ENCODE assay signal across 25 mouse cellular contexts in genomic region chr5:8872979-8873915, GRCm38 (mm10). TPM values are rescaled to one million over a fixed set of nuclear protein-coding genes. Genes with fewer than 3 reads are reported as not detected.
DNase-seq lines count a peak whose midpoint lies in the region; ATAC-seq and TF ChIP-seq lines count a peak whose summit lies in the region.
"Had no signal": no experiment of that assay in that cellular context is flagged by ENCODE, and none has a peak within 500 bp of the region (broad histone marks: within the 10 kb centered on the region; RNA-seq: fewer than 3 reads in every experiment).

No protein-coding gene starts in this region.

- WGBS in liver, embryonic 14.5 days (ENCODE audit: insufficient replicate concordance), result 68% methylated on average over 6 of the region's 6 CpGs
- WGBS in liver, postnatal 0 days (ENCODE audit: insufficient replicate concordance), result 64% methylated on average over 6 of the region's 6 CpGs

- no peak overlapping the region for H3K27ac ChIP-seq in liver, embryonic 14.5 days
- peak overlapping the region; percentile 85 for H3K27ac ChIP-seq in liver, postnatal 0 days (ENCODE audit: low read depth)
- H3K27ac ChIP-seq: embryonic facial prominence, embryonic 10.5 days; embryonic facial prominence, embryonic 13.5 days; forebrain, embryonic 12.5 days; forebrain, embryonic 15.5 days; hindbrain, embryonic 12.5 days; hindbrain, embryonic 15.5 days had no signal

- 0 out of 2 replicates have a peak, but pooled peaks have one; percentile 28 for ATAC-seq in liver, embryonic 14.5 days (ENCODE audit: insufficient read depth)
- peak; percentile 89 for ATAC-seq in liver, postnatal 0 days
- no peak for ATAC-seq in megakaryocyte, adult 5-6 weeks (ENCODE audit: poor library complexity, severe bottlenecking)
- ATAC-seq: forebrain, embryonic 15.5 days had no signal

- no peak overlapping the region for H3K9ac ChIP-seq in liver, embryonic 14.5 days (replicated peaks)
- no peak overlapping the region for H3K9ac ChIP-seq in liver, postnatal 0 days (replicated peaks)
- H3K9ac ChIP-seq: embryonic facial prominence, embryonic 13.5 days; forebrain, embryonic 12.5 days; forebrain, embryonic 15.5 days; hindbrain, embryonic 12.5 days; hindbrain, embryonic 15.5 days had no signal

- no peaks in the 10 kb centered on the region for H3K36me3 ChIP-seq in liver, embryonic 14.5 days (replicated peaks; ENCODE audit: control insufficient read depth, insufficient read depth, low read depth)
- H3K36me3 ChIP-seq in liver, postnatal 0 days (replicated peaks; ENCODE audit: insufficient read depth, low read length), result no peaks in the 10 kb centered on the region
- H3K36me3 ChIP-seq: embryonic facial prominence, embryonic 10.5 days; embryonic facial prominence, embryonic 13.5 days; forebrain, embryonic 12.5 days; forebrain, embryonic 15.5 days; G1E; hindbrain, embryonic 12.5 days; hindbrain, embryonic 15.5 days had no signal

- no peak for TF ChIP-seq CTCF in liver, embryonic 14.5 days (IDR thresholded peaks at IDR 0.05; ENCODE audit: low read depth)
- no peak for TF ChIP-seq CTCF in liver, postnatal 0 days (IDR thresholded peaks at IDR 0.05; ENCODE audit: low read depth)

- no peak for TF ChIP-seq EP300 in liver, embryonic 14.5 days (IDR thresholded peaks at IDR 0.05; ENCODE audit: low read depth)
- 0 out of 2 replicates have a peak, but pooled peaks have one; percentile 17 for TF ChIP-seq EP300 in liver, postnatal 0 days (IDR thresholded peaks at IDR 0.05; ENCODE audit: low read depth)

- no peaks in the 10 kb centered on the region for H3K9me3 ChIP-seq in liver, embryonic 14.5 days (ENCODE audit: control insufficient read depth, low read length)
- H3K9me3 ChIP-seq in liver, postnatal 0 days (ENCODE audit: low read length), result no peaks in the 10 kb centered on the region
- H3K9me3 ChIP-seq: embryonic facial prominence, embryonic 10.5 days; embryonic facial prominence, embryonic 13.5 days; forebrain, embryonic 12.5 days; forebrain, embryonic 15.5 days; G1E; hindbrain, embryonic 12.5 days; hindbrain, embryonic 15.5 days had no signal

- peaks cover 0 to 3% of the 10 kb centered on the region in 2 experiments; a peak in 1 of 4 replicates for H3K4me1 ChIP-seq in liver, embryonic 14.5 days (replicated peaks; ENCODE audit: control insufficient read depth in 2 of 2, insufficient read depth in 2 of 2, low read length in 1 of 2)
- H3K4me1 ChIP-seq in liver, postnatal 0 days (ENCODE audit: insufficient read depth), result peaks cover 6% of the 10 kb centered on the region; the same call in 1 of the 2 replicates
- H3K4me1 ChIP-seq: embryonic facial prominence, embryonic 10.5 days; embryonic facial prominence, embryonic 13.5 days; forebrain, embryonic 15.5 days; hindbrain, embryonic 12.5 days; hindbrain, embryonic 15.5 days had no signal

- DNase-seq in heart, adult 11 months, result peak; percentile 36
- DNase-seq in heart, adult 18-20 months, result no peak
- peak; percentile 16 for DNase-seq in adipocyte (ENCODE audit: low spot score)
- DNase-seq in liver, embryonic 14.5 days (ENCODE audit: low read depth in 3 of 3, low spot score in 3 of 3), result no peak
- peak; percentile 61 for DNase-seq in liver, postnatal 0 days
- DNase-seq in MN1 (ENCODE audit: low spot score), result no peak
- DNase-seq: adrenal gland, adult 8-10 months; B cell, adult 2 months; cerebellum, adult 11 months; cerebellum, adult 2 months; cerebellum, adult 9-11 months; cerebellum, postnatal 25 days; embryo, embryonic 11 days; gastrocnemius, postnatal 25 days had no signal

- H3K4me3 ChIP-seq in liver, embryonic 14.5 days (ENCODE audit: insufficient read depth in 1 of 2, low read depth in 2 of 2, low read length in 2 of 2), result no peak overlapping the region
- no peak overlapping the region for H3K4me3 ChIP-seq in liver, postnatal 0 days (ENCODE audit: low read depth, low read length)
- H3K4me3 ChIP-seq: embryonic facial prominence, embryonic 10.5 days; embryonic facial prominence, embryonic 13.5 days; erythroblast, embryonic 14.5 days; forebrain, embryonic 12.5 days; forebrain, embryonic 15.5 days; hindbrain, embryonic 12.5 days; hindbrain, embryonic 15.5 days had no signal

- H3K4me2 ChIP-seq in liver, embryonic 14.5 days (ENCODE audit: low read depth), result no peak overlapping the region
- H3K4me2 ChIP-seq in liver, postnatal 0 days (ENCODE audit: low read depth, low read length), result no peak overlapping the region
- H3K4me2 ChIP-seq: embryonic facial prominence, embryonic 13.5 days; forebrain, embryonic 12.5 days; forebrain, embryonic 15.5 days; heart, embryonic 11.5 days; hindbrain, embryonic 12.5 days; hindbrain, embryonic 15.5 days had no signal

- no peaks in the 10 kb centered on the region for H3K27me3 ChIP-seq in liver, embryonic 14.5 days (ENCODE audit: control insufficient read depth, insufficient read depth, low read length)
- no peaks in the 10 kb centered on the region for H3K27me3 ChIP-seq in liver, postnatal 0 days (ENCODE audit: insufficient read depth, low read length)
- H3K27me3 ChIP-seq: CH12.LX; embryonic facial prominence, embryonic 13.5 days; forebrain, embryonic 12.5 days; forebrain, embryonic 15.5 days; hindbrain, embryonic 12.5 days; hindbrain, embryonic 15.5 days had no signal

RNA-seq across cellular contexts. Expression of gene Abcb4, which starts 20.3 kb away (rescaled TPM):
- 10 to 100 TPM; 18.7 to 21.0 TPM for total RNA-seq in heart, adult 18-20 months (2021)
- 15.7 and 25.1 TPM in 2 replicates for polyA plus RNA-seq in liver, embryonic 14.5 days (2012; rRNA removed)
- polyA plus RNA-seq in liver, embryonic 14.5 days (2014; fragmentation: Nextera tagmentation; extraction: Ambion mirVana), result 27.1 and 31.8 TPM in 2 replicates
- 64.7 and 75.6 TPM in 2 replicates for polyA plus RNA-seq in liver, postnatal 0 days (2015; fragmentation: Nextera tagmentation; extraction: Ambion mirVana)
- total RNA-seq in megakaryocyte, adult 5-6 weeks (2015), result 1.3 and 3.9 TPM in 2 replicates
- 3.2 and 4.4 TPM in 2 replicates for total RNA-seq in megakaryocyte, adult 5-6 weeks (2017)
- polyA plus RNA-seq: G1E had no signal

Comparison
In these comparisons a context has a peak if more than half of its experiments do, and no peak if none do; other contexts are left out.
1. DNase-seq: peak in heart, adult 11 months (single experiment), adipocyte (single experiment) and liver, postnatal 0 days (single experiment); none in heart, adult 18-20 months (0 of 2), liver, embryonic 14.5 days (0 of 3) and MN1 (single experiment).